Mouse (Mus musculus) CH12.LX (cell line): ENCODE measurements at regions not wholly inside any gene's neighbourhood (a gene's known extent, or its start where the extent isn't known, plus 50 kb on each side); places are given as distances from the start of the nearest gene placed in this dataset.

ENCODE experiments used
- DNase-seq: peaks from one replicate; pipeline ENCODE4 v3.0.0-alpha.2; 2013; ENCODE audit errors: extremely low read depth
- H3K27ac ChIP-seq: 2 replicates; pipeline ENCODE4 v1.5.1; 2012; ENCODE audit warnings: low read depth, mild to moderate bottlenecking, control low read depth, moderate library complexity; ENCODE audit not compliant: insufficient read depth
- H3K27me3 ChIP-seq: replicated peaks from 2 replicates; pipeline ENCODE3; 2012; ENCODE audit warnings: inconsistent platforms
- H3K36me3 ChIP-seq, 2 experiments: replicated peaks in 1 of 2; 2 replicates each; pipeline versions ENCODE3 to v1.6.1; 2012; ENCODE audit warnings: inconsistent platforms in 1 of 2, low read length in 1 of 2, mild to moderate bottlenecking in 1 of 2, mixed read lengths in 1 of 2, moderate library complexity in 1 of 2; ENCODE audit not compliant: control insufficient read depth in 1 of 2, insufficient read depth in 1 of 2
- H3K4me1 ChIP-seq, 2 experiments: 2 replicates each; pipeline ENCODE4 v1.6.1; 2012; ENCODE audit warnings: inconsistent platforms in 1 of 2, moderate library complexity in 1 of 2; ENCODE audit not compliant: insufficient read depth in 2 of 2, control insufficient read depth in 1 of 2
- H3K4me2 ChIP-seq: 2 replicates; pipeline ENCODE4 v1.6.1; 2012; ENCODE audit warnings: low read depth, mild to moderate bottlenecking, control low read depth; ENCODE audit not compliant: poor library complexity, insufficient read depth, severe bottlenecking
- H3K4me3 ChIP-seq, 3 experiments: fragments of 150-350 bp in 1 of 3; sonication (generic) in 1 of 3; replicated peaks in 1 of 3; 2 replicates each; pipeline versions ENCODE3 to v1.5.1; 2011 to 2012; ENCODE audit warnings: low read depth in 2 of 3, low read length in 2 of 3, mild to moderate bottlenecking in 2 of 3, moderate library complexity in 2 of 3, control low read depth in 1 of 3, improper control_type of control experiment in 1 of 3, inconsistent platforms in 1 of 3, mixed read lengths in 1 of 3; ENCODE audit not compliant: poor library complexity in 1 of 3
- H3K79me2 ChIP-seq: replicated peaks from 2 replicates; pipeline ENCODE4 v1.6.1; 2012; ENCODE audit warnings: mild to moderate bottlenecking, moderate library complexity; ENCODE audit not compliant: control insufficient read depth, poor library complexity, insufficient read depth, severe bottlenecking; ENCODE audit errors: extremely low read depth
- H3K9ac ChIP-seq: 2 replicates; pipeline ENCODE4 v1.6.1; 2012; ENCODE audit warnings: low read depth, mild to moderate bottlenecking, control low read depth, moderate library complexity; ENCODE audit not compliant: insufficient read depth
- H3K9me3 ChIP-seq: replicated peaks from 2 replicates; pipeline ENCODE3; 2012; ENCODE audit warnings: low read length, inconsistent platforms, mixed read lengths
- CHD2 ChIP-seq: IDR thresholded peaks from 2 replicates; pipeline ENCODE4 v1.6.1; 2011; ENCODE audit warnings: low read length, improper control_type of control experiment
- CTCF ChIP-seq, 2 experiments: IDR thresholded peaks in 1 of 2; conservative IDR thresholded peaks in 1 of 2; 2 replicates each; pipeline ENCODE4 v1.5.1; 2011 to 2012; ENCODE audit warnings: low read depth in 2 of 2, low read length in 2 of 2, improper control_type of control experiment in 1 of 2, inconsistent platforms in 1 of 2, mild to moderate bottlenecking in 1 of 2, moderate library complexity in 1 of 2
- E2F4 ChIP-seq: IDR thresholded peaks from 2 replicates; pipeline ENCODE4 v1.6.1; 2011; ENCODE audit warnings: low read depth, low read length, improper control_type of control experiment; ENCODE audit not compliant: insufficient replicate concordance
- ETS1 ChIP-seq: conservative IDR thresholded peaks from 2 replicates; pipeline ENCODE4 v1.6.1; 2012; ENCODE audit warnings: low read depth, mild to moderate bottlenecking, inconsistent platforms, low read length, improper control_type of control experiment, moderate library complexity
- IRF4 ChIP-seq: IDR thresholded peaks from 2 replicates; pipeline ENCODE4 v1.6.1; 2014; ENCODE audit warnings: low read depth, mild to moderate bottlenecking, inconsistent platforms, low read length, improper control_type of control experiment
- JUND ChIP-seq: conservative IDR thresholded peaks from 2 replicates; pipeline ENCODE4 v1.6.1; 2011; ENCODE audit warnings: low read depth, low read length, improper control_type of control experiment
- KAT2A ChIP-seq: IDR thresholded peaks from 2 replicates; pipeline ENCODE4 v1.6.1; 2012; ENCODE audit warnings: low read length, improper control_type of control experiment, inconsistent platforms; ENCODE audit not compliant: insufficient replicate concordance
- MAX ChIP-seq: IDR thresholded peaks from 2 replicates; pipeline ENCODE4 v1.6.1; 2011; ENCODE audit warnings: low read length, improper control_type of control experiment
- MAZ ChIP-seq: IDR thresholded peaks from 2 replicates; pipeline ENCODE4 v1.6.1; 2012; ENCODE audit warnings: low read depth, mild to moderate bottlenecking, inconsistent platforms, low read length, improper control_type of control experiment, moderate library complexity
- NELFE ChIP-seq: IDR thresholded peaks from 2 replicates; pipeline ENCODE4 v1.6.1; 2011; ENCODE audit warnings: low read depth, low read length, improper control_type of control experiment
- NRF1 ChIP-seq: IDR thresholded peaks from 2 replicates; pipeline ENCODE4 v1.6.1; 2014; ENCODE audit warnings: low read depth, mild to moderate bottlenecking, inconsistent platforms, low read length, improper control_type of control experiment, moderate library complexity
- POLR2A ChIP-seq: IDR thresholded peaks from 2 replicates; pipeline ENCODE4 v1.6.1; 2011; ENCODE audit warnings: low read depth, mild to moderate bottlenecking, improper control_type of control experiment, low read length
- RAD21 ChIP-seq: IDR thresholded peaks from 2 replicates; pipeline ENCODE4 v1.6.1; 2011; ENCODE audit warnings: low read depth, mild to moderate bottlenecking, low read length, improper control_type of control experiment, moderate library complexity
- SIN3A ChIP-seq: IDR thresholded peaks from 2 replicates; pipeline ENCODE4 v1.6.1; 2012; ENCODE audit warnings: low read length, improper control_type of control experiment, inconsistent platforms
- SMC3 ChIP-seq: IDR thresholded peaks from 2 replicates; pipeline ENCODE4 v1.6.1; 2011; ENCODE audit warnings: low read depth, low read length, improper control_type of control experiment
- TBP ChIP-seq: conservative IDR thresholded peaks from 2 replicates; pipeline ENCODE4 v1.6.1; 2011; ENCODE audit warnings: low read depth, low read length, improper control_type of control experiment
- UBTF ChIP-seq: IDR thresholded peaks from 2 replicates; pipeline ENCODE4 v1.6.1; 2012; ENCODE audit warnings: low read depth, mild to moderate bottlenecking, inconsistent platforms, low read length, improper control_type of control experiment, moderate library complexity
- USF1 ChIP-seq: IDR thresholded peaks from 2 replicates; pipeline ENCODE4 v1.6.1; 2014; ENCODE audit warnings: low read depth, mild to moderate bottlenecking, inconsistent platforms, low read length, improper control_type of control experiment
- ZC3H11A ChIP-seq: IDR thresholded peaks from 2 replicates; pipeline ENCODE4 v1.6.1; 2012; ENCODE audit warnings: low read depth, mild to moderate bottlenecking, inconsistent platforms, low read length, improper control_type of control experiment
- ZKSCAN1 ChIP-seq: IDR thresholded peaks from 2 replicates; pipeline ENCODE4 v1.6.1; 2012; ENCODE audit warnings: low read depth, inconsistent platforms, low read length, improper control_type of control experiment, borderline replicate concordance
- ZNF384 ChIP-seq: IDR thresholded peaks from 2 replicates; pipeline ENCODE4 v1.6.1; 2012; ENCODE audit warnings: low read depth, low read length, improper control_type of control experiment, inconsistent platforms
- dilution Hi-C: fragments of 300-500 bp; cut with MboI; formaldehyde crosslinking; loops from 2 replicates; pipeline ENCODE4 v1.14.3; 2020; ENCODE audit warnings: low sequenced_read_pairs; ENCODE audit not compliant: extremely low pct_unique_long_range_greater_than_20kb, extremely low pct_ligation_motif_present
- in situ Hi-C: fragments of 300-500 bp; cut with MboI; formaldehyde crosslinking; loops from 3 replicates; pipeline ENCODE4 v1.14.3; 2019; ENCODE audit warnings: low sequenced_read_pairs, low pct_ligation_motif_present, low pct_unique_long_range_greater_than_20kb, mixed read lengths

- peak; percentile 50; the same call in 1 of the 2 replicates for TF ChIP-seq MAZ
- TF ChIP-seq ZC3H11A = peak; percentile 59
- TF ChIP-seq TBP = no peak
- TF ChIP-seq ETS1 = no peak
- peak; percentile 69 for TF ChIP-seq SMC3
- peak in 1 of 2 experiments; percentile 69; a peak in 2 of 4 replicates for TF ChIP-seq CTCF (conservative IDR thresholded peaks at IDR 0.05 in 1 of 2, IDR thresholded peaks at IDR 0.05 in 1 of 2; ENCODE audit: low read depth in 2 of 2, low read length in 2 of 2)
- peak; percentile 82 for TF ChIP-seq RAD21
- DNase-seq = peak; percentile 27
- dilution Hi-C loops = no loop called here
- Histone ChIP-seq H3K27me3 (no peaks in the 10 kb centered on the region), H3K4me3 (no peak overlapping the region), H3K27ac (no peak overlapping the region), H3K4me1 (no peaks in the 10 kb centered on the region), H3K4me2 (no peak overlapping the region), H3K36me3 (no peaks in the 10 kb centered on the region), H3K79me2 (no peaks in the 10 kb centered on the region), H3K9ac (no peak overlapping the region), H3K9me3 (no peaks in the 10 kb centered on the region)
- in situ Hi-C loops = loop anchor here (25.0 kb wide), 1 partner anchor 616 kb away; no protein-coding TSS in a partner anchor
Measured at GRCm38 (mm10) chr3:137146062-137146461, 194.8 kb upstream of the Emcn start.

- Histone ChIP-seq H3K4me3 (no peak overlapping the region), H3K27ac (no peak overlapping the region), H3K9ac (no peak overlapping the region), H3K9me3 (no peaks in the 10 kb centered on the region), H3K36me3 (no peaks in the 10 kb centered on the region), H3K4me2 (no peak overlapping the region), H3K79me2 (no peaks in the 10 kb centered on the region), H3K4me1 (no peaks in the 10 kb centered on the region), H3K27me3 (no peaks in the 10 kb centered on the region)
- TF ChIP-seq CHD2 = no peak
- dilution Hi-C loops (no loop called here), in situ Hi-C loops (loop anchor here (25.0 kb wide), 1 partner anchor 615 kb away; no protein-coding TSS in a partner anchor)
- no peak for DNase-seq
Measured at GRCm38 (mm10) chr3:137147405-137147804, 193.5 kb upstream of the Emcn start.

DNA sequence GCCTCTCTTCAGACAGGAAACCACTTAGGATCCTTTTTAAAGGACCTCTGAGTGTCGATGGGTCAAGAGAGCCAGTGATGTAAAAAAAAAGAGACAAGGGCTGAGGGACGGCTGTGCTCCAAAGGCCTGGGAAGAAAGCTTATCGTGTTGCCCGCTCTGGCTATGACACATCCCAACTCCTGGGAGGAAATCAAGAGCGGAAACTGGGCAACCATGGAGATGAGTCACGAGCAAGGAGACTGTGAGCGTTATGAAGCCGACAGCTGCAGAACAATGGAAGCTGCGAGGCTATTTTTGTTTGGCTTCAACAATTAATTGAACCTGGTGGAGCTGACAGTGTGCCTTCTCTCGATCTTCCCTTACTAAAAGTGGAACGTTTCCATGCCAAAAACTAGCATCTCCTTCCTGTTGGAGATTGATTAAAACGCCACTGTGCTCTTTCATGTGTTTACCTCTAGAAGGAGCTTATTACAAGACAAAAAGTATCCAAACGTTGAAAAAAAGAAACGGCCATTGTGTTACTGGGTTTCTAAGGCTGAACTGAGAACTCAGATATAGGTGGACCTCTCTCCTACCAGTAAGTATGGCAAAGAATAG, 190.4 kb upstream of the Emcn start:
- no peaks in the 10 kb centered on the region for H3K9me3 ChIP-seq
- H3K9ac ChIP-seq = no peak overlapping the region
- dilution Hi-C loops = no loop called here
- in situ Hi-C loops = no loop called here
- no peak for DNase-seq
- no peaks in the 10 kb centered on the region for H3K27me3 ChIP-seq
- H3K4me3 ChIP-seq = no peak overlapping the region
- H3K36me3 ChIP-seq = no peaks in the 10 kb centered on the region
- H3K79me2 ChIP-seq = no peaks in the 10 kb centered on the region
- H3K27ac ChIP-seq = no peak overlapping the region
- no peaks in the 10 kb centered on the region; a peak in 1 of 4 replicates for H3K4me1 ChIP-seq
- no peak for TF ChIP-seq NRF1
- TF ChIP-seq RAD21 = no peak
- no peak for TF ChIP-seq ZKSCAN1
- no peak for TF ChIP-seq UBTF
- TF ChIP-seq JUND = no peak
- no peak for TF ChIP-seq TBP
- no peak for TF ChIP-seq SIN3A
- no peak for TF ChIP-seq ZNF384
- no peak for TF ChIP-seq MAX
- no peak for TF ChIP-seq ZC3H11A
- no peak for TF ChIP-seq KAT2A
- no peak for TF ChIP-seq IRF4
- TF ChIP-seq POLR2A = no peak
- no peak for TF ChIP-seq USF1
- TF ChIP-seq NELFE = no peak
- TF ChIP-seq E2F4 = no peak
- TF ChIP-seq, all 38 proteins: peak for 0
- H3K4me2 ChIP-seq = peak overlapping the region; percentile 11; the same call in 1 of the 2 replicates
